Mouse (Mus musculus): ENCODE results near the gene Ccdc141.

DNA sequence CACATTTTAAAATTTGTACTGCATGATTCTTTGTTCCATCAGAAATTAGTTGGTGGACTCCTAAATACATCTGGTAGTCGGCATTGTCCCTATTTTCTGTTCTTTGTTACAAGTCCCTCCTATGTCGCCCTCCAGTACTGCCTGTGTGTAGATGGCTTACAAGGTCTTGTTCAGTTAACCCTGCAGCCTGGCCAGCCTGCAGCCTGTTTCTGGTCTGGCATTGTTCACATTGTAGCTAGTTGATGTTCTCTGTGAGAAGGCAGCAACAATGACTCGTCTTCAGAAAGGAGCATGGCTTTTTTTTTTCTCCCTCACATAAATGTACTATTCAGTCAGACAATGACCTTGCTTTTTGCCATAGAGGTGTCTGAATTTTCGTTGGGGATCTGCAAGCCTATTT, 198.4 kb downstream of the Ccdc141 start:
- TF ChIP-seq CTCF (IDR thresholded peaks at IDR 0.05; ENCODE audit: low read depth), result no peak
- TF ChIP-seq EP300 (IDR thresholded peaks at IDR 0.05; ENCODE audit: low read depth), result no peak
